Mouse (Mus musculus) lung, postnatal 4 days (tissue): ENCODE measurements around the gene Galnt6.

Source experiments
- DNase-seq, 2 experiments: peaks; one replicate each; pipeline ENCODE4 v3.0.0; 2021

Galnt6 gene

DNA sequence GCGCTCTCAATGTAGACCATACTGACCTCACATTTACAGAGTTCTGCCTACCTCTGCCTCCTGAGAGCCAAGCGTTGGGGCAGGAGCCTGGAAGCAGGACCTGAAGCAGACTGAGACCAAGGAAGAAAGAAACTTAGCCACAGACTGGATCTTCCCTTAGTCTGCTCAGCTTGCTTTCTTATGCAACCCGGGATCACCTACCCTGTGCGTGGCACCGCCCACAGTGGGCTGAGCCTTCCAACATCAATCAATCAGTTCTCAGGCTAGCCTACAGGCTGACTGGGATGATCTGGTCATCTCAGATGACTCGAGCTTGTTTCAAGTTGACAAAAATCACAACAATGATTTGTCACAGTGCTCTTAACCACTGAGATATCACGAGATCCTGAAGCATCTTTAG lies 24.9 kb upstream of the Galnt6 start:
- peak in 1 of 2 experiments; percentile 20 for DNase-seq

GRCm38 (mm10) chr15:100753045-100753444 lies 23.9 kb upstream of the Galnt6 start:
- DNase-seq = peak in 1 of 2 experiments; percentile 9

GRCm38 (mm10) chr15:100752439-100752838 lies 23.3 kb upstream of the Galnt6 start:
- DNase-seq = no peak

DNA sequence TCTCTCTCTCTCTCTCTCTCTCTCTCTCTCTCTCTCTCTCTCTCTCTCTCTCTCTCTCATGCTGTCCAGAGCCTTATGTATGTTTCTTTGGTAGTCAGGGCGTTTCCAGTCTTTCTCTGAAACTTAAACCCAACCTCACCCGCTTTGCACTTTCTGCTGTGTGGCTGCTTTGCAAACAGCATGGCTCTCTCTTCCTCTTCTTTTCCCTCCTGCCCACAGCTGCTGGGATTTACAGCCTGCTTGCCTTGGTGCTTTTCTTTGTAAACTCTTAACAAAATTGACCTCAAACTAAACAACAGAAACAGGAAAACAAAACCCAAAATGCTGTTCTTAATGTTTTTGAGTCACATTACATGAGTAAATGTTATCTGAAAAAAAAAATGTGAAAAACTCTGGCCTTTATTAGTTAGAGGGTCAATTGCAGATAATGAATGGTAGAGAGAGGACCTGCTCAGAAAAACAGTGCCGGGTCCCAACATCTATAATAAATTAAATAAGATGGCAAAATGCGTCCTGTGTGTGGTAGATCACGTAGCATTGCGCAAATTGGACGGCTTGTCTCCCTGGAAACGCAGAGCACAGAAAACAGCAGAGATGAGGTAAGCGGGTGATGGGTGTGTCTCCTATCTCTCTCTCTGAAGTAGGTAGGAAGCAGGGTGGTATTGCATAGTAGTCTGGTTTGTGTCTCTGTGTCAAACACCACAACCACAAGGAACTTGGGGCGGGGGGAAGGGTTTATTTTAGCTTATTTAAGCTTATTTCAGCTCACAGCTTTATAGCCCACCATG lies 20.8 kb upstream of the Galnt6 start:
- peak; percentile 28 to 53 for DNase-seq

DNA sequence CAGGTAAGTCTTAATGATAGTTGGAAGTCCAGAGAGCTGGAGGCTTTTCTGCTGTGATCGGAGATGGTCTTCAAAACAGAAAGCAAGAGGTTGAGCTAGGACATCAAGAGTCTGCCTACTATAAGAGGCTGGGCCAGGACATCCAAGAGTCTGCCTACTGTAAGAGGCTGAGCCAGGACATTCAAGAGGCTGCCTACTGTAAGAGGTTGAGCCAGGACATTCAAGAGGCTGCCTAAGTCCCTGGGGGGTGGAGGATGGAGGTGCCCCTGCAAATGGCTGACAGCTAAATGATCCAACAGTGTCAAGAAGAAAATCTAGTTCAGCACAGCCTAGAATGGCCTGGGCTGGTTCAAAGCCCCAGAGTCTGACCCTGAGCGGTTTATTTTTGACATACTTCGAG lies 19.4 kb upstream of the Galnt6 start:
- peak in 1 of 2 experiments; percentile 9 for DNase-seq

DNA sequence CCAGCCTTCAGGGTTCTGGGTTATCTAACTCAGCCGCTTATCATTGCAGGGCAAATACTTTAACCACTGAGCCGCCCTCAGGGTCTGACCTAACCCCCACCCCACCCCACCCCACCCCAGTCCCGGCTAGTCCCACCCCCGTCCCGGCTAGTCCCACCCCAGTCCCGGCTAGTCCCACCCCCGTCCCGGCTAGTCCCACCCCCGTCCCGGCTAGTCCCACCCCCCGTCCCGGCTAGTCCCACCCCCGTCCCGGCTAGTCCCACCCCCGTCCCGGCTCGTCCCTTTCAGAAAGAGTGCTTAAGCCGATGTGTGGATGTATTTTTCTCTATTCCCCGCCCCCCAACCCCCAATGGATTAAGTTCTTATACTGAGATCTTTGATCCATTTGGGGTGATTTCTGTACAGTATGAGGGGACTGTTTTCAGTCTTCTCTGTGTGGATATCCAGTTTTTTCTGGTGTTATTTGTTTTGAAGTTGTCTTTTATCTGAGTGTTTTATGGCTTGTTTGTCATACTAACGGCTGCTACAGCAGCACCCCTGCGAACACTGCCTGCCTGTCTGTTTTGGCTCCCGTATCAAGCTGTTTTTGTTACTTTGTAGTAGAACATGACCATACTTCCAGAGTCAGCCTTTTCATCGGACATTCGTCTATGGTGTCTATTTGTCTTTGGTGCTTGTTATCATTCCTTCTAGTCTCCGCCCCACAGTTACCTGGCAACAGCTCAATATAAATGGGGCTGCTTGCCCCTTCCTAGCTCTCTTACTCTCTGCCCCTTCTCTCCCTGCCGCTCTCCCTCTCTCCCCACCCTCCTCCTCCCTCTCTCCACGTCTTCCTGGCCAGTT lies 18.2 kb upstream of the Galnt6 start:
- peak in 1 of 2 experiments; percentile 40 for DNase-seq

- DNase-seq = peak in 1 of 2 experiments; percentile 14
These were observed 17.4 kb upstream of the Galnt6 start for GRCm38 (mm10) chr15:100746478-100747120.

- peak in 1 of 2 experiments; percentile 6 for DNase-seq
These were observed 14.1 kb upstream of the Galnt6 start for GRCm38 (mm10) chr15:100743238-100743637.

DNA sequence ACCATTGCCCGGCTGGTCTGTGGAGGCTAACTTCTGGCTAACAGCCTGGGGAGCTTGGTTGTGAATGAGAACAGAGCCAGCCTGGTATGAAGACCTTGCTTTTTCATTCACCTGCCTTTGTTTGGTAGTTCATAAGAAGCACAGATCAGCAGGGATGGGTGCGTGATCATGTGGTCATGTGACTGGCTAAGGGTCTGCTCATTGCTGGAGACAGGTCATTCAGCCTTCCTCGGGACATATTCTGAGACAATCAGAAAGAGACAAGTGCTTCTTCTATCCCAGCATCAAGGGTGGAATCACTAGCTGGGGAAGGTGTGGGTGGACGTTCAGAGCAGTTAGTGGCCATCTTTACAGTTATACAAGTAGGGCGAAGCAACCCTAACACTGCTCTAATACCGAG lies 10.3 kb upstream of the Galnt6 start:
- peak in 1 of 2 experiments; percentile 2 for DNase-seq

- DNase-seq = peak in 1 of 2 experiments; percentile 17
These were observed 9.2 kb upstream of the Galnt6 start for GRCm38 (mm10) chr15:100738351-100738781.

- DNase-seq = peak in 1 of 2 experiments; percentile 13
These were observed 8.5 kb upstream of the Galnt6 start for GRCm38 (mm10) chr15:100737667-100738066.

DNA sequence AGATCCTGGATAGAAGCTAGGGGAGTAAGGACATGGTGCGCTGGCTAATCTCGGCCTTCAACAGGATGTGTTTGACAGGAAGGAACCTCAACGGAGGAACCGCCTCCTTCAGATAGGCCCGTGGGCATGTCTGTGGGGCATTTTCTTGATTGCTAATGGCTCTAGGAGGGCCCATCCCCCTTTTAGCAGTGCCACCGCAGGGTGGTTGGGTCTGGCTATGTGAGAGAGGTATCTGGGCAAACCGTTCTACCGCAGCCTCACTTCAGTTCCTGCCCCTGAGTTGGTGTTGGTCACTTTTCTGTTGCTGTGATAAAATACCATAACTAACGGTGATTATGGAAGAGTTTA lies 6.8 kb upstream of the Galnt6 start:
- no peak for DNase-seq

DNA sequence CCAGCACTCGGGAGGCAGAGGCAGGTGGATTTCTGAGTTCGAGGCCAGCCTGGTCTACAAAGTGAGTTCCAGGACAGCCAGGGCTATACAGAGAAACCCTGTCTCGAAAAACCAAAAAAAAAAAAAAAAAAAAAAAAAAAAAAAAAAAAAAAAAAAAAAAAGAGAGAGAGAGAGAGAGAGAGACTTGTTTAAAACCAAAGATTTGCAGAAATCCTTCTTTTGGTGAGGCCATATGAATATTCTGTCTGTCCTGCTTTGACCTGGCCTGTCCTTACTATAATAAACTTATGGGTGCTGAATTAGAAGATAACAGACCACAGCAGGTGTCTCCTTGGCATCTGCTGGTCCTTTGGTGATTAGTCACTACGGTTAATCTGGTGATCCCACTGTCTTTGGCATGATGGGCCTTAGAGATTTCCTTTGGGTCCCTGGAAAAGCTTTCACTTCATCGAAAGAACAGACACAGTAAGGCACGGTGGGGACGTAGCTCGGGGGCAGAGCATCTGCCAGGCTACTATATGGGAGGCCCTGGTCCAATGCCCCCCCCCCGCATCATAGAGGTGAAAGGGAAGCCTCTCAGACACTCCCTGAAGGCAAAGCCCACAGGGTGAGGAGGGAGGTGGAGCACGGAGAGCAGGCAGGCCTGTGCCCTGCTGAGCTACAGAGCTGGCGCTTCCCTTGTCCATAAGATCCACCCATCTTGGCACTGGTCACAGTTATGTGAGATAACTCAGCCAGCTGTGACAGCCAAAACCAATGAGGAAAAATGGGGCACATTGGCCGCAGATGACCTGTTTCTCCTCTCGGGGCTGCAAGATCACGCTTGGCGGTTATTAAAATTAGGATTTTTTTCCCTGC lies 6.1 kb upstream of the Galnt6 start:
- peak in 1 of 2 experiments; percentile 22 for DNase-seq

DNA sequence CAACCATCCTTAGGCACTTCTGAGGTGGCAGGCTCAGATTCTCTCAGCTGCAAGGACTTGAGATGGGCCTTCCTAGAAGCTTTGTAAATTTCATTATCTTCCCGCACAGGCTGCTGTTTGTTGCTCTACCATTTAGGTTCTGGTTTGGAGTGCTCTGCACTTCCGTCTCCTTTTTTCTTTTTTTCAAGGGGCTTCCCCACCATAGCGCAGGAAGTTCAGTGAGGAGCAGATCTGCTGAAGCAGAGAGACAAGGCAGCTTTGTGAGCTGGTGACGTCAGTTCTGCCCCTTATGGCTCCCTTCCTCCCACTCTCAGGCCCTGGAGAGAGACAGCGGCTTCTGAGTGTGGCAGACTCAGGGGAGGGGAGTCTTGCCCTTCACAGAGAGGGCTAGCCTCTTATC lies 3.4 kb upstream of the Galnt6 start:
- peak in 1 of 2 experiments; percentile 42 for DNase-seq

GRCm38 (mm10) chr15:100731081-100731480 lies 1.9 kb upstream of the Galnt6 start:
- DNase-seq = peak in 1 of 2 experiments; percentile 4

DNA sequence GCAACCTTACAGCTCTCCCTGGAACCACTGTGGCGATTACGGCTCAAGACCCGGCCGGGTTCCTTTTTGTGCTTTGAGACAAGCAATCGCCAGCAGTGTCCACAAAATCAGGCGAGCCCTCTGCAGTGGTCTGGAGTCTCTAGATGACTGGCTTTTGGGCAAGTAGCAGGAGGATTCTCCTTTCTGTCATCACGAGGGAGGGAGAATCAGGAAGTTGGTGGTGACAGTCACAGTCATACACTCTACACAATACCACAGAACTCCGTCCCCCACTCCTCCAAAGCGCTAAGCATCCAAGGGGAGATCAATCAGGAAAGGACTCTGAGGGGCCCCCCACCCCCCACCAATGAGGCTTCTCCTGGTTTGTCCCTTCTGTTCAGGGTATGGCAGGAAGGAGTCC lies 590 bp downstream of the Galnt6 start:
- peak in 1 of 2 experiments; percentile 10 for DNase-seq

DNA sequence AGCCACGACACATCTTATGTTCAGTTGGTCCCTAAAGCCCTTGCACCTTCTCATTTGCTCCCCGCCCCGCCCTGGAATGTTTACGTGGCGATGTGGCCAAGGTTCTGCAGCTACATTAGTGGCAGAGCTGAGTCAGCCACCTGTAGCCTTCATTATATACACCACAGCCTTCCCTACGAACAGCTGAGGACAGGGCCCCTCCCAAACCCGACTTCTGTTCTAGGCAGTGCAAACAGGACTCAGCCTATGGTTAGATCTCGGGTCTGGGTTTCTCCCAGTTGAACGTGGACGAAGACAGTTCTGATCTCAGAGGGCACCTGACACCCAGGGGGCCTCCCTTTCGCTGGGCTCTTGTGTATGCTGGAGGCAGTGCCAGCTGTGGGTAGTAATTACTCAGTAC lies 1.3 kb downstream of the Galnt6 start:
- peak in 1 of 2 experiments; percentile 18 for DNase-seq

DNA sequence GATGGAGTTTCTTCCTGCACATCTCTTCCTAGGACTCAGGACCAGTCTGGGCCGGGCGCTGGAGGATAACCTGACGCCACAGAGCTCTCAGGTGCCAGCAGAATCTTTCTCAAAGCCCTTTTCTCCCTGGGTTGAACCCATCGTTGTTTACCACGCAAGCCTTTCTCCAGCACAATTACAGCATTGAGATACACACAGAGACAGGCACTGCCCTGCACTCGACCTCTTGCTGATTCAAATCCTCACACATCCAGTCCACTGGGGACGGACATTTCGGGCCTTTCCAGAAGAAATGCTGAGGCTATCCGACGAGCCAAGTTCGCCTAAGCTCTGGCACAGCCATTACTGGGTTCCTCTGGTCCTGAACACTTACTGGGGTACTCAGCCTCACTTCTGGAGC lies 2.5 kb downstream of the Galnt6 start:
- peak in 1 of 2 experiments; percentile 15 for DNase-seq

GRCm38 (mm10) chr15:100723505-100723904 lies 5.7 kb downstream of the Galnt6 start:
- DNase-seq = peak in 1 of 2 experiments; percentile 17

DNA sequence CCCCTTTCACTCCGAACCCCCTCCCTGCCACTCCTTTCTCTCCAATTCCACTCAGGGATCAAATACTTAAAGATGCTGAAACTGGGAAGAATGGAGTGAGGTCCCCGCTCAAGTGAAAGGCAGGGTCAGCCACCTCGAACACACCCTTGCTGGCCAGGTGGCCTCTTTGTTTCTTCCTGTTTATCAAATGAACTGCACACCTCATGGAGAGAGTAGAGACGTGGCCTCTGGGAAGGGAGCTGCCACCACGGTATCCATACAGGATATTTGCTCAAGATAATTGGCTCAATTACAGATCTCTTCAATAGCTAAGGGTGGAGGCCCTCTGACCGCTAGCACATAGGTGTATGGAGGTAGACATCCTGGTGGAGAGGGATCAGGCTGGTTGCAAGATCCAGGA lies 6.6 kb downstream of the Galnt6 start:
- DNase-seq = no peak

GRCm38 (mm10) chr15:100722026-100722425 lies 7.2 kb downstream of the Galnt6 start:
- peak in 1 of 2 experiments; percentile 15 for DNase-seq

GRCm38 (mm10) chr15:100721445-100721844 lies 7.7 kb downstream of the Galnt6 start:
- no peak for DNase-seq
